Mouse (Mus musculus): ENCODE results near the gene F9. TPM values are rescaled to one million over a fixed set of nuclear protein-coding genes. Genes with fewer than 3 reads are reported as not detected.
"Not testable (repeated sequence)": the region's sequence is repeated elsewhere in the genome, so short reads cannot be mapped to it uniquely, and the experiment has no call there.

Gene F9
- not detected in 2 replicates for polyA plus RNA-seq (2015; fragmentation: Nextera tagmentation; extraction: Ambion mirVana)

DNA sequence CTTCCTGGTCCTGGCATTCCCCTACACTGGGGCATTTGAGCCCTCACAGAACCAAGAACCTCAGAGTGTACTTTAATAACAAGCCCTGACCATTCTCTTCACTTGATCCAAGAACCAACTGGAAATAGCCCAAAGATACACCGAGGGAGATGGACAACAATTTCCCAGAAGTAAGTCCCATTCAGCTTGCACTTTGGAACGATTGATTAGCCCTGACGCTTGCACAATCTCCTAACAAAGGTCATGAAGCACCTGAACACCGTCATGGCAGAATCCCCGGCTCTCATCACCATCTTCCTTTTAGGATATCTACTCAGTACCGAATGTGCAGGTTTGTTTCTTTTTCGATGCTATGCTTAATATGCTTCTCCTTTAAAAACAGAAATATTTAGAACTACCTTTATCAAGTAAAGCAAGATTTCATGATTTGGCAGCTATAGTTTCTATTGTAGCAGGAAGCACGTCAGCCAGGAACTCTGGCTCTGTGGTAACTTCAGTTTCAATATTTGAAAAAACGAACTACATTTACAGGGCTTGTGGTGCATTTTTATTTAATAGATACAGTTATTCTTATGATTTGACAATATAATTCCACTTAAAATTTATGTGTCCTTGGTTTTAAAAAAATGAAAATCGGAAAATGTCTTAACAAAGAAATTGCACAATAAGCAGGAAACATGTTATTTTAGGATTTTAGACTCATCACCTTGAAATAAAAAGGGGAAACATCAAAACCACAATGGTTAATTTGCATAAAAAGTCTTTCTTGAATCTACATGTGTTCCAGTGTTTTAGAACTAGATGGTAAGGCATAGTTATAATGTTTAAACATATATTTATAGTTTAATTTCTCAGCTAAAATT is at the start of gene F9:
Gene F9, plus strand, starts transcription at position 244 of the 863 bp plus-strand sequence.
- Histone ChIP-seq H3K4me2 (replicated peaks) (no peak within 1 kb of the TSS), H3K9me3 (replicated peaks) (no peaks in the 10 kb centered on the region), H3K36me3 (no peaks in the 10 kb centered on the region), H3K4me3 (replicated peaks) (no peak within 1 kb of the TSS), H3K27ac (replicated peaks) (no peak within 1 kb of the TSS), H3K27me3 (no peaks in the 10 kb centered on the region), H3K4me1 (no peaks in the 10 kb centered on the region), H3K9ac (no peak within 1 kb of the TSS)
- WGBS = 83% methylated on average over 10 of the region's 10 CpGs
- ATAC-seq (ENCODE audit: insufficient number of reproducible peaks, low FRiP score, low TSS enrichment, low read depth) = no peak

DNA sequence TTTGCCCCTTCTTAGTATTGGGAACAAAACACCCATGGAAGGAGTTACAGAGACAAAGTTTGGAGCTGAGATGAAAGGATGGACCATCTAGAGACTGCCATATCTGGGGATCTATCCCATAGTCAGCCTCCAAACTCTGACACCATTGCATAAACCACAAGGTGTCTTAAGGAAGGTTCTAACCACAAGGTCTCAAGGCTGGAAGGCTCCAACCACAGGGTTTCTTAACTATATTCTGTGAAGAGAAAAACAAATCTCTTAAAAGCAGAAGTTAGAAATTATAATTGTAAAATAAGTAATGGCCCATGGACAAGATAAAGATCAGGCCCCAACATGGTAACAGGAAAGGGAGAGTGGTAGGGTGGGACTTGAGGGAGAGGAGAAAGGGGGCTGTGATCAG is 29.5 kb upstream of the F9 start:
- not testable (repeated sequence) for H3K27me3 ChIP-seq; H3K36me3 ChIP-seq; H3K4me3 ChIP-seq (replicated peaks); H3K9ac ChIP-seq; H3K9me3 ChIP-seq (replicated peaks); H3K27ac ChIP-seq (replicated peaks); ATAC-seq (ENCODE audit: insufficient number of reproducible peaks, low FRiP score, low TSS enrichment, low read depth); H3K4me2 ChIP-seq (replicated peaks); H3K4me1 ChIP-seq

- Histone ChIP-seq H3K4me2 (replicated peaks) (no peak overlapping the region), H3K27me3 (no peaks in the 10 kb centered on the region), H3K4me3 (replicated peaks) (no peak overlapping the region), H3K9me3 (replicated peaks) (no peaks in the 10 kb centered on the region), H3K27ac (replicated peaks) (no peak overlapping the region), H3K36me3 (no peaks in the 10 kb centered on the region), H3K9ac (no peak overlapping the region), H3K4me1 (no peaks in the 10 kb centered on the region)
- WGBS = 51% methylated on average over 3 of the region's 3 CpGs
- no peak for ATAC-seq (ENCODE audit: insufficient number of reproducible peaks, low FRiP score, low TSS enrichment, low read depth)
Measured at GRCm38 (mm10) chrX:60000084-60000443, 800 bp downstream of the F9 start.

DNA sequence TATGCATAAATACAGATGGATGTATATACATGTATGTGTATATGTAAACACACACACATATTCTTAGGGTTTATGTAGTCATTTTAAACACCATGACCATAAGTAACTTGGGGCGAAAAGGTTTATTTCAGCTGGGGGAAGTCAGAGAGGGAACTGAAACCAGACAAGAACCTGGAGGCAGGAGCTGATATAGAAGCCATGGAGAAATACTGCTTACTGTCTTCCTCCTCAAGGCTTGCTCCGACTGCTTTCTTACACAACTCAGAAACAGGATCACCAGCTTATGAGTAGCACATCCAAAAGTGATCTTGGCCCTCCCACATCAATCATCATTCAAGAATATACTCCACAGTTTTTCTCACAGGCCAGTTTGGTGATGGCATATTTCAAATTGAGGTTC is 2.2 kb downstream of the F9 start:
- Histone ChIP-seq H3K9me3 (replicated peaks) (no peaks in the 10 kb centered on the region), H3K4me3 (replicated peaks) (no peak overlapping the region), H3K27ac (replicated peaks) (no peak overlapping the region), H3K36me3 (no peaks in the 10 kb centered on the region), H3K4me2 (replicated peaks) (no peak overlapping the region), H3K9ac (no peak overlapping the region), H3K4me1 (no peaks in the 10 kb centered on the region), H3K27me3 (no peaks in the 10 kb centered on the region)
- 71% methylated on average over 2 of the region's 2 CpGs for WGBS
- no peak for ATAC-seq (ENCODE audit: insufficient number of reproducible peaks, low FRiP score, low TSS enrichment, low read depth)

- ATAC-seq (ENCODE audit: insufficient number of reproducible peaks, low FRiP score, low TSS enrichment, low read depth) = no peak
- H3K27me3 ChIP-seq = no peaks in the 10 kb centered on the region
- H3K4me3 ChIP-seq (replicated peaks) = no peak overlapping the region
Measured at GRCm38 (mm10) chrX:60013084-60013676, 13.9 kb downstream of the F9 start.

GRCm38 (mm10) chrX:60014588-60014987 is 15.3 kb downstream of the F9 start:
- no peak overlapping the region for H3K9ac ChIP-seq
- H3K36me3 ChIP-seq = no peaks in the 10 kb centered on the region
- no peak for ATAC-seq (ENCODE audit: insufficient number of reproducible peaks, low FRiP score, low TSS enrichment, low read depth)
- WGBS = 75% methylated on average over 1 of the region's 1 CpGs
- H3K27me3 ChIP-seq = no peaks in the 10 kb centered on the region
- no peaks in the 10 kb centered on the region for H3K4me1 ChIP-seq
- H3K4me3 ChIP-seq (replicated peaks) = no peak overlapping the region
- H3K4me2 ChIP-seq (replicated peaks) = no peak overlapping the region
- H3K9me3 ChIP-seq (replicated peaks) = no peaks in the 10 kb centered on the region
- no peak overlapping the region for H3K27ac ChIP-seq (replicated peaks)

More at GRCm38 (mm10) chrX:60013084-60013676, 13.9 kb downstream of the F9 start:
- Histone ChIP-seq H3K9me3 (replicated peaks) (no peaks in the 10 kb centered on the region), H3K9ac (no peak overlapping the region), H3K36me3 (no peaks in the 10 kb centered on the region), H3K4me2 (replicated peaks) (no peak overlapping the region), H3K27ac (replicated peaks) (no peak overlapping the region), H3K4me1 (no peaks in the 10 kb centered on the region)

DNA sequence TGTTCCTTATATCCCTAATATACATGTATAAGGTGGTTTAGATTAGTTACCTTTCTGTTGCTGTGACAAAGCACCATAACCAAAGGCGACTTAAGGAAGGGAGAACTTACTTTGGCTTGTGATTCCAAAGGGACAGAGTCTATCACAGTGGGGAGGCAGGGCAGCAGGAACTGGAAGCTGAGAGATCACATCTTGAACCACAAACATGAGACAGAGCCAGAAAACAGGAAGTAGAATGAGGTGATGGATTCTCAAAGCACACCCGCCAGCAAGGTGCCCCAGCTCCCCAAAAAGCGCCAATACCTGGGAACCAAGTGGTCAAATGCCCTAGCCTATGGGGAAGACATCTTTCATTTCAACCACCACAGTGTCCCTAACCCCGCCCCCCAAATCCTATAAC is 21.7 kb downstream of the F9 start:
- no peaks in the 10 kb centered on the region for H3K27me3 ChIP-seq
- no peaks in the 10 kb centered on the region for H3K36me3 ChIP-seq
- ATAC-seq (ENCODE audit: insufficient number of reproducible peaks, low FRiP score, low TSS enrichment, low read depth) = no peak
- no peak overlapping the region for H3K9ac ChIP-seq
- H3K4me3 ChIP-seq (replicated peaks) = no peak overlapping the region
- no peaks in the 10 kb centered on the region for H3K9me3 ChIP-seq (replicated peaks)
- no peak overlapping the region for H3K27ac ChIP-seq (replicated peaks)
- H3K4me2 ChIP-seq (replicated peaks) = no peak overlapping the region
- no peaks in the 10 kb centered on the region for H3K4me1 ChIP-seq
- WGBS = 79% methylated on average over 4 of the region's 4 CpGs

DNA sequence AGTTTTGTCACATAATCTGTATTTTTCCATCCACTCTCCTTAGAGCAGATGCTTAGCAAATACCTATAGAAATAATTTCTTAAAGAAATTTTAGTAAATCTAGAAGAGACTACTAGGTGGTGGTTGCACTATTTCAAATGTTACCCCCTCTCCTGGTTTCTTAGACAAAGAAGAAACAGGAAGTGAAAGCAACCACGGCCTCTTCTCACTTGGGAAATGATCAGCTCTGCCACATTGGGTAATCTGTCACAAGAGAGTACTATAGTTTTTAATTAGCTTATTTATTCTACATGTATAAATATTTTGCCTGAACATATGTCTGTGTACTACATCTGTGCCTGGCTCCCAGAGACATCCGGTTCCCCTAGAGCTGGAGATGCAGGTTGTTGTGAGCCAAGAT is 22.3 kb downstream of the F9 start:
- Histone ChIP-seq H3K4me2 (replicated peaks) (no peak overlapping the region), H3K9me3 (replicated peaks) (no peaks in the 10 kb centered on the region), H3K4me1 (no peaks in the 10 kb centered on the region), H3K36me3 (no peaks in the 10 kb centered on the region), H3K27me3 (no peaks in the 10 kb centered on the region), H3K4me3 (replicated peaks) (no peak overlapping the region), H3K9ac (no peak overlapping the region), H3K27ac (replicated peaks) (no peak overlapping the region)
- 78% methylated on average over 2 of the region's 2 CpGs for WGBS
- ATAC-seq (ENCODE audit: insufficient number of reproducible peaks, low FRiP score, low TSS enrichment, low read depth) = no peak

GRCm38 (mm10) chrX:60026654-60027053 is 27.4 kb downstream of the F9 start:
- Histone ChIP-seq H3K4me3 (replicated peaks) (no peak overlapping the region), H3K36me3 (no peaks in the 10 kb centered on the region), H3K4me2 (replicated peaks) (no peak overlapping the region), H3K27me3 (no peaks in the 10 kb centered on the region), H3K9ac (no peak overlapping the region), H3K9me3 (replicated peaks) (no peaks in the 10 kb centered on the region), H3K4me1 (no peaks in the 10 kb centered on the region), H3K27ac (replicated peaks) (no peak overlapping the region)
- no peak for ATAC-seq (ENCODE audit: insufficient number of reproducible peaks, low FRiP score, low TSS enrichment, low read depth)
- 25% methylated on average over 3 of the region's 3 CpGs for WGBS

DNA sequence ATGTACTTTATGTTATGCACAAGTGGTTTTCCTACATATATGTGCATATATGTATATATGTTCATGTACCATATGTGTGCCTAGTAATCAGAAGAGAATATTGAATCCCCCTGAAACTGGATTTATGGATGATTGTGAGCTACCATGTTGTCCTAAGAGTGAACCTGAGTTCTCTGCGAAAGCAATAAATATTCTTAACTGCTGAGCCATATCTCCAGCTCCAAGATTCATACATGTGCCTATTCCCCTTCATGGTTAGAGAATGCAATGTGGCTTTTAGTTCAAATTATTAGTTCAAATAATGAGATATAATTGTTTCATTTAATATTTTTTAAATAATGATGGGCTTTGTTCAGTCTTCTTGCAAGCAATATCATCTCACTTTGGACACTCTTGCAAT is 55.5 kb downstream of the F9 start:
- H3K27ac ChIP-seq (replicated peaks) = no peak overlapping the region

DNA sequence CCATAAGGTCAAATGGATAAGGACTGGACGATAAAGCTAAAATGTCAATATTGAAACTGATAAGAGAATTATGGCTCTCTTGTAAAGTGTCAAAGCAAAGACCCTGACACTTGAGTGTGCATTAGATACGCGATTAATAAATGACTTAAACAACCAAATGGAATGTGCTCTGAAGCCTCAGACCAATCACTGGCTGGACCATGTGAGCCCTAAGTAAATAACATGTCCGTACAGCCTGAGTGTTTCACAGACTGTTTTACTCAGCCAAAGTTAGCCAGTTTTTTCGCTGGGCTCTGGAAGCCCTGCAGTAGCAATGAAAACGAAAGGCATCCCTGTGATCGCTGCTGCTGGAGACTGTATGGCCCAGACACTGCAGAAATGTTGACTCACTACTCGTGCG is 55.9 kb downstream of the F9 start:
- 81% methylated on average over 9 of the region's 9 CpGs for WGBS
- no peak overlapping the region for H3K9ac ChIP-seq
- no peak for ATAC-seq (ENCODE audit: insufficient number of reproducible peaks, low FRiP score, low TSS enrichment, low read depth)
- H3K27ac ChIP-seq (replicated peaks) = no peak overlapping the region
- H3K4me3 ChIP-seq (replicated peaks) = no peak overlapping the region
- H3K4me2 ChIP-seq (replicated peaks) = no peak overlapping the region
- H3K9me3 ChIP-seq (replicated peaks) = no peaks in the 10 kb centered on the region
- H3K27me3 ChIP-seq = no peaks in the 10 kb centered on the region
- no peaks in the 10 kb centered on the region for H3K36me3 ChIP-seq
- H3K4me1 ChIP-seq = no peaks in the 10 kb centered on the region

More for the DNA sequence above, 55.5 kb downstream of the F9 start:
- H3K4me1 ChIP-seq = no peaks in the 10 kb centered on the region
- no peaks in the 10 kb centered on the region for H3K27me3 ChIP-seq
- no peaks in the 10 kb centered on the region for H3K9me3 ChIP-seq (replicated peaks)
- 83% methylated on average over 1 of the region's 1 CpGs for WGBS
- ATAC-seq (ENCODE audit: insufficient number of reproducible peaks, low FRiP score, low TSS enrichment, low read depth) = no peak
- no peak overlapping the region for H3K4me3 ChIP-seq (replicated peaks)
- H3K4me2 ChIP-seq (replicated peaks) = no peak overlapping the region
- no peaks in the 10 kb centered on the region for H3K36me3 ChIP-seq
- no peak overlapping the region for H3K9ac ChIP-seq

- WGBS = 82% methylated on average over 1 of the region's 1 CpGs
- no peak overlapping the region for H3K27ac ChIP-seq (replicated peaks)
- no peaks in the 10 kb centered on the region for H3K9me3 ChIP-seq (replicated peaks)
- H3K4me3 ChIP-seq (replicated peaks) = no peak overlapping the region
- no peak for ATAC-seq (ENCODE audit: insufficient number of reproducible peaks, low FRiP score, low TSS enrichment, low read depth)
- H3K9ac ChIP-seq = no peak overlapping the region
- H3K36me3 ChIP-seq = no peaks in the 10 kb centered on the region
- H3K4me1 ChIP-seq = no peaks in the 10 kb centered on the region
- H3K4me2 ChIP-seq (replicated peaks) = no peak overlapping the region
- no peaks in the 10 kb centered on the region for H3K27me3 ChIP-seq
Measured at GRCm38 (mm10) chrX:60075359-60075758, 76.1 kb downstream of the F9 start.

All from embryonic facial prominence, embryonic 15.5 days (tissue).